Mouse (Mus musculus): ENCODE data around the gene Acer3. TPM values are rescaled to one million over a fixed set of nuclear protein-coding genes. Genes with fewer than 3 reads are reported as not detected.
A peak's percentile ranks its signal among the peaks of the same experiment; 100 is the strongest.

The Acer3 gene
- total and polyA plus RNA-seq, 2 experiments from 2014 or later: 18.1 to 26.8 TPM

GRCm38 (mm10) chr7:98199381-98199780 is 121.6 kb downstream of the Acer3 start, which contains the start of gene B3gnt6:
Gene B3gnt6, minus strand, starts transcription at chr7:98199481.
- no peak within 1 kb of the TSS for H3K4me3 ChIP-seq (ENCODE audit: low read length)
- DNase-seq (ENCODE audit: low spot score): no peak
- H3K9ac ChIP-seq (replicated peaks; ENCODE audit: low read length): no peak within 1 kb of the TSS
- no peak within 1 kb of the TSS for H3K27ac ChIP-seq
- no peak for TF ChIP-seq CTCF (IDR thresholded peaks at IDR 0.05; ENCODE audit: low read depth)
- H3K9me3 ChIP-seq (ENCODE audit: low read length): no peaks in the 10 kb centered on the region
- H3K4me2 ChIP-seq (ENCODE audit: low read depth, low read length): no peak within 1 kb of the TSS
- 0 out of 2 replicates have a peak, but pooled peaks cover under 1% of the 10 kb centered on the region for H3K4me1 ChIP-seq (ENCODE audit: insufficient read depth, low read length)
- ATAC-seq: no peak
- 92% methylated on average over 4 of the region's 4 CpGs for WGBS
- H3K27me3 ChIP-seq (ENCODE audit: insufficient read depth, low read length): peaks cover 10% of the 10 kb centered on the region; the same call in 1 of the 2 replicates
- no peaks in the 10 kb centered on the region for H3K36me3 ChIP-seq (ENCODE audit: insufficient read depth, low read length)

DNA sequence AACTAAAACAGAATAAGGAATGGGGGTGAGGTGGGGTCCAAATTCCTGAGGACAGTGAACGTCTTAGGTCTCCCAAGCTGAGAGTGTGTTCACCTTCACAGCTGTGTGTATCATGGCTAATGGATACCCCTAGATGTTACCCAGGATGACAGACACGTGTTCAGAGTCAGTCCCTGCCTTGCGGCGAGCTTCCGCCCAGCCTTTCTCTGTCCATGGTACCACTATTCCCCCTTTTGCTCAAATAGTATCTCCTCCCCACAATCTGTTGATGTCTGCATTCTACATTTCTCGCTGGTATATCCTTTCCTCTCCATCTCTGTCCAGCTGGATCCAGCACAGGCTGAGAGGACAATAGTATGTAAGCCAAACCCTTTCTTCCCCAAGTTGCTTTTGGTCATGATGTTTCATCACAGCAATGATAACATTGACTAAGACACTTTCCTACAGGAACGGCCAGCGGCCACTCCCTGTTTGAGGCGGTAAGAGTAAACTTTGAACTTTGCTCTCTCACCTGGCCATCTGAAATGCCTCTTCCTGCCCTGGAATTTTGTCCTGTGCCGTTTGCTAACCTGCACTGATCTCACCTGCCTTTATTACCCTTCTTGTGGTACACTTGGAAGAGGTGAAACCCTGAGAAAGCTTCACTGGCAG is 125.7 kb downstream of the Acer3 start:
- no peak overlapping the region for H3K4me3 ChIP-seq (ENCODE audit: low read length)
- WGBS: 64% methylated on average over 10 of the region's 10 CpGs
- H3K27me3 ChIP-seq (ENCODE audit: insufficient read depth, low read length): peaks cover 19% of the 10 kb centered on the region
- no peak for TF ChIP-seq CTCF (IDR thresholded peaks at IDR 0.05; ENCODE audit: low read depth)
- H3K9me3 ChIP-seq (ENCODE audit: low read length): no peaks in the 10 kb centered on the region
- no peak overlapping the region for H3K4me2 ChIP-seq (ENCODE audit: low read depth, low read length)
- no peaks in the 10 kb centered on the region for H3K36me3 ChIP-seq (ENCODE audit: insufficient read depth, low read length)
- ATAC-seq (no peak), DNase-seq (ENCODE audit: low spot score) (no peak)
- H3K27ac ChIP-seq: no peak overlapping the region
- H3K9ac ChIP-seq (replicated peaks; ENCODE audit: low read length): no peak overlapping the region
- 0 out of 2 replicates have a peak, but pooled peaks cover 3% of the 10 kb centered on the region for H3K4me1 ChIP-seq (ENCODE audit: insufficient read depth, low read length)

DNA sequence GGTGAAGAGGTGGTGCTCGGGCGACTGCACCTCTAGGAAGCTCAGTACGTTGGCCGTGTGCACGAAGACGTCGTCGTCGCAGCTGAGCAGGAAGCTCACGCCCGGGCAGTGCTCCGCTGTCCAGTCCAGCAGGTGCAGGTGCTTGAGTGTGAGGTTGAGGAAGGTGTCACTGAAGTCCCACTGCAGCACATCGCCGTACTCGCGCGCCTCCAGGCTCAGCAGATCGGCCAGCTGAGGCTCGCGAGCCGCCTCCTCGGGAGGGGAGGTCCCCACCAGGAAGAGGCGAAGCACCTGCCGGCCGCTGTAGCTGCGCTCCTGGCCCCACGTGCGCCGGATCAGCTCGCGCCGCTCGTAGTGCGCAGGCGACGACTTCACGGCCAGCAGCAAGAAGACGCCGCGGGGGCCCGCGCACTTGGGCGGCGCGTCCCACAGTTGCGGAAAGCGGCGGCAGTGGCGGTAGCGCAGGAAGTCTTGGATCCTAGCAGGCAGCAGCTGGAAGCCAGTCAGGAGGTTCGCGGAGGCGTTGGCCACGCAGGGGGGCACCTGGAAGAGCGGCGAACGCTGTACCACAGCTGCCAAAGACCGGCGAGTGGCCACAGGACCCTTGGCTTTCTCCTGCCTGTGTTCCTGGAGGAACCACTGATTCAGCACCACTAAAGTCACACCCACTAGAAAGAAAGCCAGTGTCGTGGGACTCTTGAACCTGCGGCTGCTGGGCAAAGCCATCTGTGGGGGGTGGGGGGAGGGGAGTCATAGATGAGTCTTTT is 126.8 kb downstream of the Acer3 start:
- H3K4me2 ChIP-seq (ENCODE audit: low read depth, low read length): peak overlapping the region; percentile 70
- H3K36me3 ChIP-seq (ENCODE audit: insufficient read depth, low read length): no peaks in the 10 kb centered on the region
- peak; percentile 72 for ATAC-seq
- WGBS: 2% methylated on average over 61 of the region's 61 CpGs
- peak overlapping the region; percentile 40; the same call in 1 of the 2 replicates for H3K9ac ChIP-seq (replicated peaks; ENCODE audit: low read length)
- H3K4me3 ChIP-seq (ENCODE audit: low read length): peak overlapping the region; percentile 38
- peaks cover 19% of the 10 kb centered on the region for H3K27me3 ChIP-seq (ENCODE audit: insufficient read depth, low read length)
- peak; percentile 57 for DNase-seq (ENCODE audit: low spot score)
- H3K27ac ChIP-seq: no peak overlapping the region
- H3K4me1 ChIP-seq (ENCODE audit: insufficient read depth, low read length): 0 out of 2 replicates have a peak, but pooled peaks cover 3% of the 10 kb centered on the region
- H3K9me3 ChIP-seq (ENCODE audit: low read length): no peaks in the 10 kb centered on the region
- TF ChIP-seq CTCF (IDR thresholded peaks at IDR 0.05; ENCODE audit: low read depth): no peak

- H3K9me3 ChIP-seq (ENCODE audit: low read length): no peaks in the 10 kb centered on the region
- peak overlapping the region; percentile 40; the same call in 1 of the 2 replicates for H3K9ac ChIP-seq (replicated peaks; ENCODE audit: low read length)
- no peak overlapping the region for H3K27ac ChIP-seq
- peak overlapping the region; percentile 38 for H3K4me3 ChIP-seq (ENCODE audit: low read length)
- no peaks in the 10 kb centered on the region for H3K36me3 ChIP-seq (ENCODE audit: insufficient read depth, low read length)
- peak overlapping the region; percentile 70 for H3K4me2 ChIP-seq (ENCODE audit: low read depth, low read length)
- peaks cover 19% of the 10 kb centered on the region for H3K27me3 ChIP-seq (ENCODE audit: insufficient read depth, low read length)
- WGBS: 2% methylated on average over 36 of the region's 36 CpGs
- DNase-seq (ENCODE audit: low spot score) (peak; percentile 71), ATAC-seq (peak; percentile 78)
- H3K4me1 ChIP-seq (ENCODE audit: insufficient read depth, low read length): 0 out of 2 replicates have a peak, but pooled peaks cover 3% of the 10 kb centered on the region
- TF ChIP-seq CTCF (IDR thresholded peaks at IDR 0.05; ENCODE audit: low read depth): peak; percentile 71
These were observed 127.4 kb downstream of the Acer3 start for GRCm38 (mm10) chr7:98193515-98194025.

DNA sequence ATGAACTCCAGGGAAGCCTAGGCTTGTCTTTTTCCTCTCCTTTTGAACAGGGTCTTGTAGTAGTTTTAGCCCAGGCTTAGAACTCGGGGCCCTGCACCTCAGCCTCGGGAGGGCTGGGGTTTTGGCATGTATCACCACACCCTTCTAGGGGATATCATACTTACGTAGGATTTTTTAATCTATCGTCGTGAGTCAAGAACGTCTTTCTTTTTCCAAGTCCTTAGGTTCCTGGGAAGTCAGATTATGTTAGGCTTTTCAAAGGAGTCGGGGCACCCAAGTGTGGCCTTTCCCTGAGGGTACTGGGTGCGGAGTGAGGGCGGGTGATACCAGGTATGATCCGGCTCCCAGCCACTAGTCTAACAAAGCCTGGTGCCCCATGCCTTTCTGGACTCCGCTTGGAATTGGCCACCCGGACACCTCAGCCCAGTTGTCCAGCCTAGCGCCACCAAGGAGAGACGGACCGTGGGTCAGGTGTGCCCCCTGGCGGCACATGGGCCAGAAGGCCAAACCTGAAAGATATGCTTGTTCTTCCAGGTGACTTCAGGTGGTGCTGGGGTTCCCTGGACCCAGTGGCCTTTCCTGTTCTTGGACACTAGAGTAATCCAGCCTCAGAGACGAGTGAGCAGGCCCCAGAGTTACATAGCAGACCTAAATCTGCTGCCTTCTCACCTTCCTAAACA is 129.3 kb downstream of the Acer3 start:
- WGBS: 72% methylated on average over 17 of the region's 17 CpGs
- H3K27me3 ChIP-seq (ENCODE audit: insufficient read depth, low read length): peaks cover 19% of the 10 kb centered on the region
- TF ChIP-seq CTCF (IDR thresholded peaks at IDR 0.05; ENCODE audit: low read depth): peak; percentile 55
- no peak overlapping the region for H3K4me2 ChIP-seq (ENCODE audit: low read depth, low read length)
- H3K4me3 ChIP-seq (ENCODE audit: low read length): no peak overlapping the region
- ATAC-seq (no peak), DNase-seq (ENCODE audit: low spot score) (peak; percentile 23)
- no peaks in the 10 kb centered on the region for H3K9me3 ChIP-seq (ENCODE audit: low read length)
- no peak overlapping the region for H3K9ac ChIP-seq (replicated peaks; ENCODE audit: low read length)
- 0 out of 2 replicates have a peak, but pooled peaks cover 3% of the 10 kb centered on the region for H3K4me1 ChIP-seq (ENCODE audit: insufficient read depth, low read length)
- H3K27ac ChIP-seq: no peak overlapping the region
- H3K36me3 ChIP-seq (ENCODE audit: insufficient read depth, low read length): no peaks in the 10 kb centered on the region

- H3K27ac ChIP-seq: no peak overlapping the region
- peaks cover 14% of the 10 kb centered on the region for H3K27me3 ChIP-seq (ENCODE audit: insufficient read depth, low read length)
- H3K4me3 ChIP-seq (ENCODE audit: low read length): no peak overlapping the region
- no peaks in the 10 kb centered on the region for H3K36me3 ChIP-seq (ENCODE audit: insufficient read depth, low read length)
- H3K4me2 ChIP-seq (ENCODE audit: low read depth, low read length): no peak overlapping the region
- peak; percentile 43 for TF ChIP-seq CTCF (IDR thresholded peaks at IDR 0.05; ENCODE audit: low read depth)
- DNase-seq (ENCODE audit: low spot score) (peak; percentile 54), ATAC-seq (no peak)
- H3K4me1 ChIP-seq (ENCODE audit: insufficient read depth, low read length): 0 out of 2 replicates have a peak, but pooled peaks cover 3% of the 10 kb centered on the region
- WGBS: 93% methylated on average over 1 of the region's 1 CpGs
- H3K9ac ChIP-seq (replicated peaks; ENCODE audit: low read length): no peak overlapping the region
- H3K9me3 ChIP-seq (ENCODE audit: low read length): no peaks in the 10 kb centered on the region
These were observed 130.4 kb downstream of the Acer3 start for GRCm38 (mm10) chr7:98190578-98190977.

Data from hindbrain, postnatal 0 days (tissue).